Mouse (Mus musculus) layer of hippocampus, adult 2 months (tissue): ENCODE results near the gene Mus81. TPM values are rescaled to one million over a fixed set of nuclear protein-coding genes. Genes with fewer than 3 reads are reported as not detected.
A peak's percentile ranks its signal among the peaks of the same experiment; 100 is the strongest.

Source experiments
- DNase-seq, 2 experiments: peaks; one replicate each; pipeline ENCODE4 v3.0.0; 2022; ENCODE audit warnings: low spot score in 2 of 2
- H3K27ac ChIP-seq: fragments of 200-600 bp; 2 replicates; pipeline ENCODE4 v1.8.1; 2022
- H3K4me3 ChIP-seq: fragments of 200-600 bp; 2 replicates; pipeline ENCODE4 v1.8.1; 2022; ENCODE audit warnings: mild to moderate bottlenecking
- CTCF ChIP-seq: fragments of 200-600 bp; conservative IDR thresholded peaks from 2 replicates; pipeline ENCODE4 v1.8.1; 2022; ENCODE audit warnings: antibody characterized with exemption, mild to moderate bottlenecking, moderate library complexity
- total RNA-seq, 2 experiments: library from RNA; stranded (reverse); gene quantifications; 2 replicates each; pipeline ENCODE4 v1.2.3; 2021

The Mus81 gene
- total RNA-seq, 2 experiments from 2014 or later = 40.9 to 42.9 TPM

- TF ChIP-seq CTCF = no peak
- Histone ChIP-seq H3K4me3 (peak within 1 kb of the TSS; percentile 81), H3K27ac (peak within 1 kb of the TSS; percentile 100)
- no peak for DNase-seq
These were observed 30.3 kb downstream of the Mus81 start, which contains the start of gene Ccdc85b for GRCm38 (mm10) chr19:5457746-5458442. Gene Ccdc85b, minus strand, starts transcription at chr19:5457894.

DNA sequence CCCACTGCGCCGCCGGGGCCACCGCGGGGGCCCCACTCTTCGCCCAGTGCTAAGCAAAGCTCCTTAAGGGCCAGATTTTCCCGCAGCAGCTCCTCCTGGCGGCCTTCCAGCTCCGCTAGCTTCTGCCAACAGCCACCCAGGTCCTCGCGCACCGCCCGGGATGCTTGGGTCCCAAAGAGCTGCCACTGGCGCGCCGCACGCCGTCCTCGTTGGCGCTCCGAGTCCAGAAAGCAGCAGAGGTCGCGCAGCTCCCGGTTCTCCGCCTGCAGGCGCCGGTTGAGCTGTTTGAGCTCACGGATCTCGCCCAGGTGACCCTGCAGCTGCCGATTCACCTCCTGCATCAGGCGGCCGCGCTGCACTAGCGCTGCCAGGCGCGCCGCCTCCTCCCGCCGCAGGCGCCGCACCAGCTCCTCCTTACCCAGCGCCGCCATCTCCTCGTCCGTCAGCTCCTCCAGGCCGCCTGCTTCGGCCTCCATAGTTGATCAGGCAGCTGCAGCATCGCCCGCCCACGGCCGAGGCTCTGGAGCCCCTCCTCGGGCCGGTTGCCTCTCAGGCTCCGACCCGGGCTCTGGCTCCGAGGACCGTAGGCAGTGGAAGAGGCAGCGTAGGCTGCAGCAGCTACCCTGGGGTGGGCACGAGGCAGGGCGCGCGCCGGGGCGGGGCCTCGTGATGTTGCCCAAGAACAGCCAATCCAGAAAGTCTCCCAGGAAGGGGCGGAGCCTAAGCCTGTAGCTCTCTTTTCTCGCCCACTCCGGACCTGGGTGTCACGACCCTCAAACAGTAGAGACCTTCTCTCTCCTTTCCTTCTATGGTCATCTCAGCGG lies 31.1 kb downstream of the Mus81 start:
- DNase-seq = peak; percentile 96
- TF ChIP-seq CTCF = peak; percentile 43
- Histone ChIP-seq H3K27ac (peak overlapping the region; percentile 100), H3K4me3 (peak overlapping the region; percentile 81)

DNA sequence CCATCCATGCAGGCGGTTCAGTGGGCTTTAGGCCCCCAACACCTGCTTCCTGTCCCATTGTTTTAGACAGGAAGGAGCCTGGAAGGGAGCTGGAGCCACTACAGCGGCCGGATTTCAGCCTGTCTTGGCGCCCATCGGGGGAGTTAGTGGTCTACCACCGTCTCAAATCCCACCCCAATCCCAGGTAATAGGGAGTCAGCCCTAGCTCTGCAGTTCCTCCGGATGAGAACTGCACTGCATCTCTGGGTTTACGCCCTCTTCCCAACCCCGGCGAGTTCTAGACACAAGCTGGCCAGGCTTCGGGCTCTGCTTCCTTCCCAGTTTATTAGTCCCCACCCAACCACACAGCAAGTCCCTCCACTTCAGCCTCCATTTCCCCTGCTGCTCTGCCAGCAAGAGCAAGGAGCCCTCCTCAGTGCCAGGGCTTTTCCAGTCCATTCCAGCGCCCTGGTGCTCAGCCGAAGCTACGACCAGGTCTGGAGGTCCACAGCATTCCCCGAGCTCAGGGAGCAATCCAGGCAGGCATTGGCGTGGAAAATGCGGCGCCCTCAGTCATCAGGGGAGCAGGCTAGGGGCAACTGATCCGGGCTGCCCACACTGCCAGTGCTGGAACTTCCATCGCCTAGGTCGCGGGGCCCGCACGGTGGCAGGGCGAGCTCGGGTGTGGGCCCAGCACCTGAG lies 31.8 kb downstream of the Mus81 start:
- H3K27ac ChIP-seq = peak overlapping the region; percentile 100
- H3K4me3 ChIP-seq = peak overlapping the region; percentile 81
- TF ChIP-seq CTCF = no peak
- DNase-seq = no peak

DNA sequence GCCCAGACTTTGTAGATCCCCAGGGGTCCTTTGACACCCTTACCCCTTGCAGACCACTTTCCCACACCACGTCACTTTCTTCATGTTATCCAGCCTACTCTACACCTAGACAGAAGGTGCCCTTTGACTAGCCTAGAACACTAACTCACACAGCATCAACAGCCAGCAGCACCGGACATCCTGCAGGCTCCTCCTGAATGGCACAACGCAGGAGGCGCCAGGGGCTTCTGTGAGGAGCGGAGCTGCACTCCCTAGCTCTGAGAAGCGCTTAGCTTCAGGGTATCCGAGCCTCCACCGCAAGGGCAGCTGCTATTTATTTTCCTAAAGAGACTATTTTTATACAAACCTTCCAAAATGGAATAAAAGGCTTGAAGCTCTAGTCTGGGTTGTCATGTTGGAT lies 32.6 kb downstream of the Mus81 start:
- H3K4me3 ChIP-seq = peak overlapping the region; percentile 81
- peak overlapping the region; percentile 100 for H3K27ac ChIP-seq
- no peak for DNase-seq
- TF ChIP-seq CTCF = no peak

DNA sequence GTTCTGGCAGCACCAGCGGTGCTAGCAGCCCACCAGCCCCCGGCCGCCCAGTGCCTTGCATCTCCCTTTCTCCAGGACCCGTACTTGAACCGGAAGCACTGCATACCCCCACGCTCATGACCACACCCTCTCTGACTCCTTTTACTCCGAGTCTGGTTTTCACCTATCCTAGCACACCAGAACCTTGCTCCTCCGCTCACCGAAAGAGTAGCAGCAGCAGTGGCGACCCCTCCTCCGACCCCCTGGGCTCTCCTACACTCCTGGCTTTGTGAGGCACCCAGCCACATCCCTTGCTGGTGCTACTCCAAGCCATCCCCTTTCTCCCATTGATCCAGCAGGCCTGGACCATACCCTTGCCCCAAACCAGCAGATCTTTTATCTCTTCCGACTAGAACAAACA lies 33.2 kb downstream of the Mus81 start:
- no peak for DNase-seq
- no peak for TF ChIP-seq CTCF
- H3K4me3 ChIP-seq = peak overlapping the region; percentile 81
- H3K27ac ChIP-seq = peak overlapping the region; percentile 100

GRCm38 (mm10) chr19:5451766-5452165 lies 36.4 kb downstream of the Mus81 start:
- TF ChIP-seq CTCF = no peak
- no peak for DNase-seq

GRCm38 (mm10) chr19:5449673-5450072 lies 38.5 kb downstream of the Mus81 start:
- no peak overlapping the region for H3K4me3 ChIP-seq
- no peak for DNase-seq
- TF ChIP-seq CTCF = no peak
- H3K27ac ChIP-seq = no peak overlapping the region

More at GRCm38 (mm10) chr19:5451766-5452165, 36.4 kb downstream of the Mus81 start:
- Histone ChIP-seq H3K4me3 (no peak overlapping the region), H3K27ac (no peak overlapping the region)

DNA sequence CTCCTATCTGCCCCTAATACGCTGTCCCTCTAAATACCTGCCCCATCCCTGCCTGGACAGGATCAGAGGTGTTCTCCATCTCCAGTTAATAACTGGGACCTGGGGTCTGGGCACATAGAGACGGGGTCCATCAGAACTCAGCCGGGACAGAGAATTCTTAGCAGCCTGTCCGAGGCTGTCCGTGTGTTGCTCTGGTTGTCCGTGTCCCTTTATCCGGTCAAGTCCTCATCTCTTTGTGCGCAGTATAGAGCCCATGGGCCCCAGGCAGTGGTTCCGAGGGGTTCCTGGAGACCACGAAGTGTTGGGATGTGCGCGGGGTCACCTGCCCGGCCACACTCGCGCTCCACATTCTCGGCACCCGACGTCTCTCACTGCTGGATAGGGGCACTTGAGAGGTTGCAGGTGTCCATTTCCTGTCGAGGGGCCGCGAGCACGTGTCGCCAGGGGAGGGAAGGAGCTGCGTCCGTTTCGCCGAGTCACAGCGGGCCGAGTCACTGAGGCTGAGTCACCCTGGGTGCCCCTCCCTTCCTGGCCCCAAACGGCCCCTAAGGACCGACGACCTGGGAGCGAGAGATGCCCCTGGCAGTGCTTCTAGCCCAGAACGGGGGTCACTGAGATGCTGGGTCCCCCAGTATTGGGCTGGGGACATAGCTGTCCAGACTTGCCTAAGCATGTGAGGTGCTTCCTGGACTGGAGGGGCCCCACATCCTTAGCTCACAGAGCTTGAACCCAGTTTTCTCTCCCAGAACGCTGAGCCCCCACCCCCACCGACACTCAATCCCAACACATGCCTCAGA lies 39.6 kb downstream of the Mus81 start:
- no peak overlapping the region for H3K27ac ChIP-seq
- no peak for DNase-seq
- no peak for TF ChIP-seq CTCF
- peak overlapping the region; percentile 59 for H3K4me3 ChIP-seq

DNA sequence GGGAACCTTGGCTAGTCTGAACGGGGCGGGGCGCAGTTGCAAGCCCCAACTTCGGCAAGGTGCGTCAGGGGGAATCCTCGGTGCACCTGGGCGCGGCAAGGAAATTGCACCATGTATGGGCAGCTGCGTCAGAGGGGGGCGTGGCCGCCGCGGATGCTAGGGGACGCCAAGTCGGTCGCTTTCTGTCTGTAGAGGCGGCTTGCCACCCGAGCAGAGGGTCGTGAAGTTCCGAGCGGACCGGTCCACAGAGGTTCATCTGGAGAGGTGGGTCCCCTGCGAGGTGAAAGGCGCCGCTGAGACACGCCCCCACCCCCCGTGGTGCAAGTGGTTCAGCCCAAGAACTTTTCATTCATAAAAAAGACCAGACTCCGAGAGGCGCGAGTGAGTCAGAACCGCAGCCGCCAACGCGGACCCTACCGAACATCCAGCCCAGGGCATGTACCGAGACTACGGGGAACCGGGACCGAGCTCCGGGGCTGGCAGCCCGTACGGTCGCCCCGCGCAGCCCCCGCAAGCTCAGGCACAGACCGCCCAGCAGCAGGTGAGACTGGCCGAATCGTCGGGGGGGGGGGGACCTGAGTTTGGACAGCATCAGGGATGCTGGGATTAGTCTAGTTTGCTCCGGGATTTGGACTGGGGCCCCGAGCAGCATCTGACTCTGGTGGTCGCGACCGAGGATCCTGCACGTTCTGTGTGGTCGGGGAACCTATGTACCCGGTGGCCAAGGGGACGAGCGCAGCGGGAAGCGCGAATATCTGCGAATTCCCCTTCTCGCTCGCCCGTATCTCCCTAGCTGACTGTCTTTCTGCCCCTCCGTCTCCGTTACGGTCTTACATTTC lies 40.5 kb downstream of the Mus81 start, which contains the start of gene Fosl1:
Gene Fosl1 (plus strand): TSS at position 33 of the 839 bp plus-strand sequence.
- Histone ChIP-seq H3K4me3 (peak within 1 kb of the TSS; percentile 59), H3K27ac (no peak within 1 kb of the TSS)
- TF ChIP-seq CTCF = no peak
- peak; percentile 57 to 69 for DNase-seq

DNA sequence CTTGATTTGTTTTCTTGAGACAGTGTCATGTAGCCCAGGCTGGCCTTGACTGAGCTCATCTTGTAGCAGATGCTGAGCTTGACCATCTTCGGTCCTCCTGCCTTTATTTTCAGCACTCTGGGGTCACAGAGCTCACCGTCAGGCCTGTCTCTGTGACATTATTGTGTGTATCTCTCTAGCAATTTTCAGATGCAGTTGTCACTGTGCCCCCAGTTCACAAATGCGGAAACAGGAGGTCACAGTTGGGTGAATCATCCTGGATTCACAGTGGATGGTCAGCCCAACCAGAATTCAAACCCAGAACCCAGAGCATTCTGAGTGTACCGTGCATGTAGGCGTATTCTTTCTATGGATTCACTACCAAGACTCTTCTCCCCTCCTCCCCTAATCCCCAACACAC lies 42.5 kb downstream of the Mus81 start:
- Histone ChIP-seq H3K4me3 (no peak overlapping the region), H3K27ac (no peak overlapping the region)
- TF ChIP-seq CTCF = no peak
- no peak for DNase-seq

- Histone ChIP-seq H3K27ac (no peak overlapping the region), H3K4me3 (no peak overlapping the region)
- TF ChIP-seq CTCF = no peak
- no peak for DNase-seq
These were observed 43.2 kb downstream of the Mus81 start for GRCm38 (mm10) chr19:5444954-5445353.
